Mouse (Mus musculus) hindbrain, embryonic 15.5 days (tissue): ENCODE results near the gene Wwp2. TPM values are rescaled to one million over a fixed set of nuclear protein-coding genes. Genes with fewer than 3 reads are reported as not detected.

Experiments
- ATAC-seq: fragments of 200-750 bp; cut with Nextera tagmentation; 2 replicates; pipeline ENCODE4 v1.8.0; 2017; ENCODE audit warnings: low read depth, moderate number of reproducible peaks, moderate TSS enrichment; ENCODE audit not compliant: low FRiP score
- H3K27ac ChIP-seq: fragments of 300-500 bp; sonication (generic); replicated peaks from 2 replicates; pipeline ENCODE4 v1.5.1; 2015; ENCODE audit warnings: mild to moderate bottlenecking, inconsistent platforms
- H3K27me3 ChIP-seq: fragments of 300-500 bp; sonication (generic); 2 replicates; pipeline ENCODE4 v1.6.1; 2015; ENCODE audit warnings: control low read depth, inconsistent platforms
- H3K36me3 ChIP-seq: fragments of 300-500 bp; sonication (generic); 2 replicates; pipeline ENCODE4 v1.6.1; 2015; ENCODE audit warnings: control low read depth, inconsistent platforms
- H3K4me1 ChIP-seq: fragments of 300-500 bp; sonication (generic); replicated peaks from 2 replicates; pipeline ENCODE4 v1.6.1; 2015; ENCODE audit warnings: control low read depth, inconsistent platforms
- H3K4me2 ChIP-seq: fragments of 300-500 bp; sonication (generic); 2 replicates; pipeline ENCODE4 v1.6.1; 2015; ENCODE audit warnings: moderate library complexity, mild to moderate bottlenecking, inconsistent platforms
- H3K4me3 ChIP-seq: fragments of 300-500 bp; sonication (generic); 2 replicates; pipeline ENCODE4 v1.5.1; 2015; ENCODE audit warnings: mild to moderate bottlenecking, inconsistent platforms
- H3K9ac ChIP-seq: fragments of 300-500 bp; sonication (generic); 2 replicates; pipeline ENCODE4 v1.6.1; 2015; ENCODE audit warnings: inconsistent platforms
- H3K9me3 ChIP-seq: fragments of 300-500 bp; sonication (generic); 2 replicates; pipeline ENCODE4 v1.6.1; 2016; ENCODE audit warnings: control low read depth, inconsistent platforms
- WGBS: fragments of 180-500 bp; shearing (Covaris S2); methylation state at CpG from one replicate; pipeline ENCODE4 v1.1.7; 2015; 5-methylcytosine and 5-hydroxymethylcytosine counted together
- polyA plus RNA-seq: library from polyadenylated mRNA; unstranded; fragments of >200 nt; fragmentation: Nextera tagmentation; extraction: Ambion mirVana; gene quantifications from 2 replicates; pipeline ENCODE4 v1.2.1, GENCODE M21; 2015

Gene Wwp2
- polyA plus RNA-seq, 1 experiment from 2014 or later: 38.4 TPM

GRCm38 (mm10) chr8:107499519-107499918, 63.4 kb downstream of the Wwp2 start:
- Histone ChIP-seq H3K27me3 (no peaks in the 10 kb centered on the region), H3K36me3 (no peaks in the 10 kb centered on the region), H3K4me3 (no peak overlapping the region), H3K9ac (no peak overlapping the region), H3K4me2 (no peak overlapping the region), H3K27ac (no peak overlapping the region), H3K9me3 (no peaks in the 10 kb centered on the region), H3K4me1 (peaks cover 13% of the 10 kb centered on the region; the same call in 1 of the 2 replicates)
- ATAC-seq: no peak
- whole genome bisulfite sequencing: 92% methylated on average over 3 of the region's 3 CpGs

- ATAC-seq: no peak
- Histone ChIP-seq H3K4me3 (no peak overlapping the region), H3K27ac (no peak overlapping the region), H3K4me1 (peaks cover 11% of the 10 kb centered on the region; the same call in 1 of the 2 replicates), H3K9me3 (no peaks in the 10 kb centered on the region), H3K36me3 (peaks cover 9% of the 10 kb centered on the region; the same call in 1 of the 2 replicates), H3K27me3 (no peaks in the 10 kb centered on the region), H3K4me2 (no peak overlapping the region), H3K9ac (no peak overlapping the region)
- 88% methylated on average over 8 of the region's 8 CpGs for WGBS
Measured at GRCm38 (mm10) chr8:107502407-107502806, 66.2 kb downstream of the Wwp2 start.

GRCm38 (mm10) chr8:107502922-107503321, 66.8 kb downstream of the Wwp2 start:
- peaks cover 8% of the 10 kb centered on the region; the same call in 1 of the 2 replicates for H3K4me1 ChIP-seq
- ATAC-seq: no peak
- H3K4me3 ChIP-seq: no peak overlapping the region
- no peaks in the 10 kb centered on the region for H3K27me3 ChIP-seq
- no peak overlapping the region for H3K27ac ChIP-seq
- H3K4me2 ChIP-seq: no peak overlapping the region
- WGBS: 57% methylated on average over 3 of the region's 3 CpGs
- peaks cover 13% of the 10 kb centered on the region; the same call in 1 of the 2 replicates for H3K36me3 ChIP-seq
- H3K9ac ChIP-seq: no peak overlapping the region
- H3K9me3 ChIP-seq: no peaks in the 10 kb centered on the region

GRCm38 (mm10) chr8:107503354-107503753, 67.2 kb downstream of the Wwp2 start:
- WGBS: 8% methylated on average over 6 of the region's 6 CpGs
- Histone ChIP-seq H3K4me1 (peaks cover 8% of the 10 kb centered on the region; the same call in 1 of the 2 replicates), H3K9ac (no peak overlapping the region), H3K9me3 (no peaks in the 10 kb centered on the region), H3K36me3 (peaks cover 13% of the 10 kb centered on the region; the same call in 1 of the 2 replicates), H3K27ac (no peak overlapping the region), H3K27me3 (no peaks in the 10 kb centered on the region), H3K4me3 (no peak overlapping the region), H3K4me2 (no peak overlapping the region)
- 0 out of 2 replicates have a peak, but pooled peaks have one; percentile 15 for ATAC-seq

- no peak overlapping the region for H3K4me3 ChIP-seq
- no peak overlapping the region for H3K27ac ChIP-seq
- no peak overlapping the region for H3K9ac ChIP-seq
- peaks cover 13% of the 10 kb centered on the region; the same call in 1 of the 2 replicates for H3K36me3 ChIP-seq
- peaks cover 8% of the 10 kb centered on the region; the same call in 1 of the 2 replicates for H3K4me1 ChIP-seq
- H3K9me3 ChIP-seq: no peaks in the 10 kb centered on the region
- WGBS: 75% methylated on average over 13 of the region's 13 CpGs
- no peak overlapping the region for H3K4me2 ChIP-seq
- no peak for ATAC-seq
- no peaks in the 10 kb centered on the region for H3K27me3 ChIP-seq
Measured at GRCm38 (mm10) chr8:107504239-107504985, 68.2 kb downstream of the Wwp2 start.

GRCm38 (mm10) chr8:107505271-107505670, 69.1 kb downstream of the Wwp2 start:
- Histone ChIP-seq H3K27ac (no peak overlapping the region), H3K9ac (no peak overlapping the region), H3K4me1 (peaks cover 8% of the 10 kb centered on the region; the same call in 1 of the 2 replicates), H3K36me3 (peaks cover 13% of the 10 kb centered on the region; the same call in 1 of the 2 replicates), H3K4me2 (no peak overlapping the region), H3K27me3 (no peaks in the 10 kb centered on the region), H3K9me3 (no peaks in the 10 kb centered on the region), H3K4me3 (no peak overlapping the region)
- no peak for ATAC-seq
- 72% methylated on average over 4 of the region's 4 CpGs for WGBS

- no peak overlapping the region for H3K4me3 ChIP-seq
- H3K27me3 ChIP-seq: no peaks in the 10 kb centered on the region
- H3K9ac ChIP-seq: no peak overlapping the region
- ATAC-seq: no peak
- no peak overlapping the region for H3K4me2 ChIP-seq
- no peak overlapping the region for H3K27ac ChIP-seq
- H3K36me3 ChIP-seq: peaks cover 13% of the 10 kb centered on the region; the same call in 1 of the 2 replicates
- 100% methylated on average over 1 of the region's 1 CpGs for WGBS
- no peaks in the 10 kb centered on the region for H3K9me3 ChIP-seq
- peaks cover 8% of the 10 kb centered on the region; the same call in 1 of the 2 replicates for H3K4me1 ChIP-seq
Measured at GRCm38 (mm10) chr8:107507019-107507418, 70.9 kb downstream of the Wwp2 start.

GRCm38 (mm10) chr8:107510204-107510603, 74.0 kb downstream of the Wwp2 start:
- H3K9ac ChIP-seq: no peak overlapping the region
- H3K36me3 ChIP-seq: peaks cover 13% of the 10 kb centered on the region; the same call in 1 of the 2 replicates
- H3K9me3 ChIP-seq: no peaks in the 10 kb centered on the region
- H3K4me2 ChIP-seq: no peak overlapping the region
- no peaks in the 10 kb centered on the region for H3K27me3 ChIP-seq
- no peak for ATAC-seq
- no peak overlapping the region for H3K4me3 ChIP-seq
- 92% methylated on average over 5 of the region's 5 CpGs for whole genome bisulfite sequencing
- no peak overlapping the region for H3K27ac ChIP-seq
- H3K4me1 ChIP-seq: no peaks in the 10 kb centered on the region

- H3K27ac ChIP-seq: no peak overlapping the region
- H3K4me3 ChIP-seq: no peak overlapping the region
- H3K4me2 ChIP-seq: no peak overlapping the region
- 87% methylated on average over 3 of the region's 3 CpGs for WGBS
- no peak overlapping the region for H3K9ac ChIP-seq
- no peaks in the 10 kb centered on the region for H3K4me1 ChIP-seq
- H3K27me3 ChIP-seq: no peaks in the 10 kb centered on the region
- ATAC-seq: no peak
- no peaks in the 10 kb centered on the region for H3K9me3 ChIP-seq
- peaks cover 13% of the 10 kb centered on the region; the same call in 1 of the 2 replicates for H3K36me3 ChIP-seq
Measured at GRCm38 (mm10) chr8:107510766-107511165, 74.6 kb downstream of the Wwp2 start.

GRCm38 (mm10) chr8:107513249-107513648, 77.1 kb downstream of the Wwp2 start:
- Histone ChIP-seq H3K4me2 (no peak overlapping the region), H3K4me1 (no peaks in the 10 kb centered on the region), H3K36me3 (no peaks in the 10 kb centered on the region), H3K4me3 (no peak overlapping the region), H3K9ac (no peak overlapping the region), H3K27me3 (no peaks in the 10 kb centered on the region), H3K9me3 (no peaks in the 10 kb centered on the region), H3K27ac (no peak overlapping the region)
- WGBS: 67% methylated on average over 2 of the region's 2 CpGs
- ATAC-seq: no peak

GRCm38 (mm10) chr8:107514949-107515721, 79.0 kb downstream of the Wwp2 start:
- Histone ChIP-seq H3K9me3 (no peaks in the 10 kb centered on the region), H3K4me3 (no peak overlapping the region), H3K36me3 (no peaks in the 10 kb centered on the region), H3K4me1 (peaks cover 8% of the 10 kb centered on the region), H3K27me3 (no peaks in the 10 kb centered on the region), H3K4me2 (no peak overlapping the region), H3K9ac (no peak overlapping the region), H3K27ac (no peak overlapping the region)
- 92% methylated on average over 6 of the region's 6 CpGs for WGBS
- no peak for ATAC-seq

GRCm38 (mm10) chr8:107518726-107519125, 82.6 kb downstream of the Wwp2 start:
- Histone ChIP-seq H3K27me3 (no peaks in the 10 kb centered on the region), H3K4me2 (no peak overlapping the region), H3K4me1 (peaks cover 9% of the 10 kb centered on the region), H3K4me3 (no peak overlapping the region), H3K36me3 (no peaks in the 10 kb centered on the region), H3K27ac (no peak overlapping the region), H3K9ac (no peak overlapping the region), H3K9me3 (no peaks in the 10 kb centered on the region)
- ATAC-seq: no peak
- 86% methylated on average over 5 of the region's 5 CpGs for WGBS
